Mouse (Mus musculus) embryonic facial prominence, embryonic 12.5 days (tissue): ENCODE results near the gene Gtf3c5. TPM values are rescaled to one million over a fixed set of nuclear protein-coding genes. Genes with fewer than 3 reads are reported as not detected.

Source experiments
- ATAC-seq: fragments of 200-750 bp; cut with Nextera tagmentation; 2 replicates; pipeline ENCODE4 v1.8.0; 2017; ENCODE audit not compliant: insufficient number of reproducible peaks, insufficient read depth, low FRiP score, low TSS enrichment
- H3K27ac ChIP-seq: fragments of 300-500 bp; sonication (generic); 2 replicates; pipeline ENCODE4 v1.5.1; 2016; ENCODE audit warnings: mild to moderate bottlenecking
- H3K27me3 ChIP-seq: fragments of 300-500 bp; sonication (generic); 2 replicates; pipeline ENCODE4 v1.6.1; 2016; ENCODE audit warnings: mild to moderate bottlenecking, moderate library complexity
- H3K36me3 ChIP-seq: fragments of 300-500 bp; sonication (generic); 2 replicates; pipeline ENCODE4 v1.6.1; 2016; ENCODE audit warnings: mild to moderate bottlenecking
- H3K4me1 ChIP-seq: fragments of 300-500 bp; sonication (generic); 2 replicates; pipeline ENCODE4 v1.6.1; 2016
- H3K4me2 ChIP-seq: fragments of 300-500 bp; sonication (generic); replicated peaks from 2 replicates; pipeline ENCODE4 v1.6.1; 2016; ENCODE audit warnings: mild to moderate bottlenecking, moderate library complexity
- H3K4me3 ChIP-seq: fragments of 300-500 bp; sonication (generic); 2 replicates; pipeline ENCODE4 v1.5.1; 2016; ENCODE audit warnings: mild to moderate bottlenecking
- H3K9ac ChIP-seq: fragments of 300-500 bp; sonication (generic); 2 replicates; pipeline ENCODE4 v1.6.1; 2016; ENCODE audit warnings: mild to moderate bottlenecking, moderate library complexity
- H3K9me3 ChIP-seq: fragments of 300-500 bp; sonication (generic); 2 replicates; pipeline ENCODE4 v1.6.1; 2016; ENCODE audit warnings: mild to moderate bottlenecking, moderate library complexity
- WGBS: fragments of 180-500 bp; shearing (Covaris S2); methylation state at CpG from one replicate; pipeline ENCODE4 v1.1.7; 2016; 5-methylcytosine and 5-hydroxymethylcytosine counted together
- polyA plus RNA-seq: library from polyadenylated mRNA; unstranded; fragments of >200 nt; fragmentation: Nextera tagmentation; extraction: Ambion mirVana; gene quantifications from 2 replicates; pipeline ENCODE4 v1.2.1, GENCODE M21; 2016

Gene Gtf3c5
- 52.4 and 53.6 TPM in 2 replicates for polyA plus RNA-seq

DNA sequence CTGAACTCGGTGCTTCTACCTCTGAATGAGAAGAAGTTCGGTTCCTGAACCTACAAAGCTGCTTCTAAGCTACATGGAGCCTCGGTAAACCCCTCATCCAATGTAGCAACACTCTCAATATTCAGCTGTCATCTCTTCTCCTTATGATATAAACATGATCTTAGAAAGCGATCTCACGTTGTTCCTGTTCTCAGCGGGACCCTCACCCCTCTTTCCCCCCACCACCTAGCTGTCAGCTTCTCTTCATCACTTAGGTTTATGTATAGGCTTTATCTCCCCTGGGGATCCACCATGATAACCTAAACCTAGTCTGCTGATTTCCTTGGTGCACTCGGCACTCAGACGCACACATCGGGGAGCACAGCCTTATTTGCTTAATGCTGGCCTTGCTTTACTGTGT lies at the start of gene Gtf3c5:
Gene Gtf3c5 (minus strand): TSS at position 101 of the 400 bp plus-strand sequence.
- H3K36me3 ChIP-seq = peaks cover 22% of the 10 kb centered on the region; the same call in 1 of the 2 replicates
- peak within 1 kb of the TSS; percentile 61 for H3K4me2 ChIP-seq
- WGBS = 76% methylated on average over 9 of the region's 9 CpGs
- peaks cover 7% of the 10 kb centered on the region; the same call in 1 of the 2 replicates for H3K4me1 ChIP-seq
- H3K27ac ChIP-seq = peak within 1 kb of the TSS; percentile 90
- no peaks in the 10 kb centered on the region for H3K9me3 ChIP-seq
- H3K4me3 ChIP-seq = peak within 1 kb of the TSS; percentile 72
- H3K9ac ChIP-seq = peak within 1 kb of the TSS; percentile 69
- ATAC-seq = no peak
- no peaks in the 10 kb centered on the region for H3K27me3 ChIP-seq

DNA sequence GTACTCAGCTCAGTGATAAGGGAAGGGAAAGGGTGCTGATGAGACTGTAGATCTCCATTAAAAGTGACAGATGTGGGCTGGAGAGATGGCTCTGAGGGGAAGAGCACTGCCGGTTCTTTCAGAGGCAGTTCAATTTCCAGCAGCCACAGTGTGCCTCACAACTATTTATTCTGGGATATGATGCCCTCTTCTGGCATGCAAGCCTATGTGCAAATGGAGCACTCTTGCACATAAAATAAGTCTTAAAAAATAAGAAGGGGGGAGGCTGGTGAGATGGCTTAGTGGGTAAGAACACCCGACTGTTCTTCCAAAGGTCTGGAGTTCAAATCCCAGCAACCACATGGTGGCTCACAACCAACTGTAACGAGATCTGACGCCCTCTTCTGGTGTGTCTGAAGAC lies 49.6 kb upstream of the Gtf3c5 start:
- WGBS = 57% methylated on average over 4 of the region's 4 CpGs
- ATAC-seq = no peak

DNA sequence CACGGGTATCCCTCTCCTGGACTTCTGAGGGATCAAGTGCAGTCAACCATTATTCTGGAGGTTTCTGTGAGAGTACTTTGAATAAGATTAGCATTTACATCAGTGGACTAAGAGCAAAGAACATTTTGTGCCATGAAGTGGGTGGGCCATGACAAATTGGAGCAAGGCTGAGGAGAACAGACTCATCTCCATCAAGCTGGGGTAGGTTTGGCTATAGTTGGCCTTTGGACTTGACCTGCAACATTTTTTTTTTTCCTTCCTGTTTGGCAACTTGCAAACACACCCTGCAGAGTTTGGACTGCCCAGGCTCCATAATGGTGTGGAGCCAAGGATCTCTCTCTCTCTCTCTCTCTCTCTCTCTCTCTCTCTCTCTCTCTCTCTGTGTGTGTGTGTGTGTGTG lies 49.1 kb upstream of the Gtf3c5 start:
- no peak overlapping the region for H3K27ac ChIP-seq
- WGBS = 67% methylated on average over 1 of the region's 1 CpGs
- no peaks in the 10 kb centered on the region for H3K9me3 ChIP-seq
- no peak overlapping the region for H3K9ac ChIP-seq
- H3K4me1 ChIP-seq = peaks cover 10% of the 10 kb centered on the region; the same call in 1 of the 2 replicates
- no peaks in the 10 kb centered on the region for H3K36me3 ChIP-seq
- no peaks in the 10 kb centered on the region for H3K27me3 ChIP-seq
- no peak overlapping the region for H3K4me2 ChIP-seq
- no peak for ATAC-seq
- no peak overlapping the region for H3K4me3 ChIP-seq

More for the DNA sequence above, 49.6 kb upstream of the Gtf3c5 start:
- Histone ChIP-seq H3K9ac (no peak overlapping the region), H3K4me3 (no peak overlapping the region), H3K36me3 (no peaks in the 10 kb centered on the region), H3K9me3 (no peaks in the 10 kb centered on the region), H3K27ac (no peak overlapping the region), H3K4me2 (no peak overlapping the region), H3K27me3 (no peaks in the 10 kb centered on the region), H3K4me1 (peaks cover 15% of the 10 kb centered on the region; the same call in 1 of the 2 replicates)

DNA sequence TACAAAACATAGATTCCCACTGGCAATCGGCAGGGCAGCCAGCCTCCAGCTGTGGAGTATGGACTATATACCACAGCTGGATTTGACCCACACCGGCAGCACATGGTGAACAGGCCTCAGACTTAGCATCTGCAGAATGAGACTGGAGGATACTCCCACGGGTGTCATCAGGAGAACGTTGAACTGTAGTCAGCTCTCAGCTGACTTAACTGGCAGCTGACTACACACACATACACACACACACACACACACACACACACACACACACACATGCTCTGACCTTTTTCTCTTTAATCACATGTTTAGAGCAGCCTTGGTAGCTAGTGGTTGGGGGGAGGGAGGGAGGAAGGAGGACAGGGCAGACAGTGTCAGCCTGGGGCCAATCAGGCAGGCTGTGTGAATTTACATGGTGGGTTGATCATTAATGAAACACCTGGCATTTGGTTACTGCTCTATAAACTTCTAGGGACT lies 46.4 kb upstream of the Gtf3c5 start:
- H3K9ac ChIP-seq = no peak overlapping the region
- 47% methylated on average over 4 of the region's 4 CpGs for WGBS

DNA sequence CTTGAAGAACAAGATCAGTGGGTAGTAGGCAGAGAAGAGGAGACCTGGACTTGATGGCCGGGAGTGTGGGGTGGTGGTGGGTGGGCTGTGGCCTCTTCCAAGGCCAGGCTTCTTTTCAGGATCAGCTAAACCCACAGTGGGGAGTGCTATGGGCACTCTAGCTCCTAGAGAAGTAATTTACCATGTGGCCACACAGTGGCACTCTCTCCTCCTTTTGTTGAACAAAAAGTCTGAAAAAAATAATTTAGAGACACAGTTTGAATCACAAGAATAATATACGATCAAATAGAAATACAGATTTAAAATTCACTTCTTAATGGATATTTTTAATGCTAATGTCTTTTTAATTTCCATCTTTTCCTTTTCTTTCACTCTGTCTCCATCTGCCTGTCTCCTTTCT lies 44.5 kb upstream of the Gtf3c5 start:
- Histone ChIP-seq H3K4me1 (peaks cover 4% of the 10 kb centered on the region; the same call in 1 of the 2 replicates), H3K4me2 (no peak overlapping the region), H3K9ac (no peak overlapping the region), H3K27ac (no peak overlapping the region), H3K4me3 (no peak overlapping the region), H3K27me3 (0 out of 2 replicates have a peak, but pooled peaks cover under 1% of the 10 kb centered on the region), H3K9me3 (no peaks in the 10 kb centered on the region), H3K36me3 (no peaks in the 10 kb centered on the region)
- 57% methylated on average over 2 of the region's 2 CpGs for WGBS
- ATAC-seq = no peak

More for the DNA sequence above, 46.4 kb upstream of the Gtf3c5 start:
- no peak for ATAC-seq
- no peaks in the 10 kb centered on the region for H3K9me3 ChIP-seq
- no peaks in the 10 kb centered on the region for H3K27me3 ChIP-seq
- H3K36me3 ChIP-seq = no peaks in the 10 kb centered on the region
- no peak overlapping the region for H3K4me3 ChIP-seq
- no peak overlapping the region for H3K27ac ChIP-seq
- H3K4me1 ChIP-seq = peaks cover 4% of the 10 kb centered on the region; the same call in 1 of the 2 replicates
- H3K4me2 ChIP-seq = no peak overlapping the region

DNA sequence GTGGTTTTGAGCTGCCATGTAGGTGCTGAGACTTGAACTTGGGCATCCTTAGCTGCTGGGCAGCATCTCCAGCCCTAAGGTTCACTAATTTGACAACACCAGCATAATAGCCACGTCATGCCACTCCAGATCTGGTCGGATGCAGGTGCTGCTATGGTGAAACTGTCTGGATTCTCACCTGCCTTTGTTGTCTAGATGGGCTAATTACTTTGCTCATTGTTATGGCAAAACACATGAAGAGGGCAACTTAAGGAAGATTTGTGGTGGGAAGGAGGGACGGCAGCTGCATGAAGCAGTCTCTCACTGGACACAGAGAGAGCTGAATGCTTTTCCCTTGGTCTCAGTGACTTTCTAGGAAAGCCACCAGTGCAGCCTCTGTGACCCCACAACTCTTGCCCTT lies 42.5 kb upstream of the Gtf3c5 start:
- Histone ChIP-seq H3K4me2 (no peak overlapping the region), H3K9me3 (no peaks in the 10 kb centered on the region), H3K9ac (no peak overlapping the region), H3K4me3 (no peak overlapping the region), H3K27ac (no peak overlapping the region), H3K36me3 (no peaks in the 10 kb centered on the region), H3K4me1 (peaks cover 8% of the 10 kb centered on the region; the same call in 1 of the 2 replicates), H3K27me3 (peaks cover 19% of the 10 kb centered on the region)
- no peak for ATAC-seq
- WGBS = 66% methylated on average over 3 of the region's 3 CpGs

DNA sequence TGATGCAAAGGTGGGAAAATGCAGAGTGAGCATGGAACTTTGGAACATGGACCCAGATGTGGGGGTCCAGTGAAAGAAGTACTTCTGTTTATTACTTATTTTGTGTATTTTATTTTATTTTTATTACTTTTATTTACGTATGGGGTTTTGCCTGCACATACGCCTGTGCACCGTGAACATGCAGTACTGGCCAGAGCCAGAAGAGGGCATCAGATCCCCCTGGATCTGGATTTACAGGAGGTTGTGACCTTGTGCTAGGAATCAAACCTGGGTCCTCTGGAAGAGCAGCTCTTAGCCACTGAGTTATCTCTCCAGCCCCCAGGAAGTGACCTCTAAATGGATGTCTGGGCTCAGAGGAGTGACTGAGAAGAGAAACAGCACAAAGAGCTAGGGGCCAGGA lies 41.3 kb upstream of the Gtf3c5 start:
- no peak for ATAC-seq
- no peaks in the 10 kb centered on the region for H3K36me3 ChIP-seq
- no peak overlapping the region for H3K27ac ChIP-seq
- peaks cover 5% of the 10 kb centered on the region; the same call in 1 of the 2 replicates for H3K4me1 ChIP-seq
- no peaks in the 10 kb centered on the region for H3K9me3 ChIP-seq
- H3K4me3 ChIP-seq = no peak overlapping the region
- peaks cover 25% of the 10 kb centered on the region for H3K27me3 ChIP-seq
- WGBS = 87% methylated on average over 3 of the region's 3 CpGs
- H3K4me2 ChIP-seq = no peak overlapping the region
- no peak overlapping the region for H3K9ac ChIP-seq

DNA sequence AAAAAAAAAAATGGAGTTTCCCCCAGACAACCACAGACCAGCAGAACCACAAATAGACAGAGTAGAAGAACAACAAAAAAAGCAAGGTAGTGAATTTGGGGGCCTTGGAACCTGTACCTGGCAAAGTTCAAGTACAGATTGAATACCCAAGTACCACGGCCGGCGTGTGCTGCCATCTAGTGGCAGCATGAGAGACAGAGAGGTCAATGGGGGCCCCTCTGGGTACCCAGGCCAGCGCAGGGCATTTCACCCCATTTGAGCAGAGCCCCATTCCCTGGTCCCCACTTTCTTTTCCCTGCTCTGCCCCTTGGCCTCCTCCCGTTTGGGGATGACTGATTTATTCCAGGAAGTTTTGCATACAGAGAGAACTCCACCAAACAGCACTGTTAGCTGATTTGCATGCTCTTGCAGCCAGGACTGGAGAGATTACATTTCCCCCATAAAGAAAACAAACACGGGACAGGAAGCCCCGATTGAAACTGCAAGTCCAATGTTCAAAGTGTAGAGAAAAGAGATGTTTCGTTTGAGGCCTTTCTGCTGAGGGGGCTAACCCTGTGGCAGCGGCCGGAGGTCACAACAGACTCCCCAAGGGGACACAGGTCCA lies 39.1 kb upstream of the Gtf3c5 start:
- no peak overlapping the region for H3K27ac ChIP-seq
- H3K36me3 ChIP-seq = no peaks in the 10 kb centered on the region
- no peak overlapping the region for H3K4me3 ChIP-seq
- 20% methylated on average over 10 of the region's 10 CpGs for WGBS
- no peak overlapping the region for H3K9ac ChIP-seq
- ATAC-seq = no peak
- no peaks in the 10 kb centered on the region for H3K9me3 ChIP-seq
- no peak overlapping the region for H3K4me2 ChIP-seq
- peaks cover 4% of the 10 kb centered on the region; the same call in 1 of the 2 replicates for H3K4me1 ChIP-seq
- peaks cover 25% of the 10 kb centered on the region for H3K27me3 ChIP-seq

DNA sequence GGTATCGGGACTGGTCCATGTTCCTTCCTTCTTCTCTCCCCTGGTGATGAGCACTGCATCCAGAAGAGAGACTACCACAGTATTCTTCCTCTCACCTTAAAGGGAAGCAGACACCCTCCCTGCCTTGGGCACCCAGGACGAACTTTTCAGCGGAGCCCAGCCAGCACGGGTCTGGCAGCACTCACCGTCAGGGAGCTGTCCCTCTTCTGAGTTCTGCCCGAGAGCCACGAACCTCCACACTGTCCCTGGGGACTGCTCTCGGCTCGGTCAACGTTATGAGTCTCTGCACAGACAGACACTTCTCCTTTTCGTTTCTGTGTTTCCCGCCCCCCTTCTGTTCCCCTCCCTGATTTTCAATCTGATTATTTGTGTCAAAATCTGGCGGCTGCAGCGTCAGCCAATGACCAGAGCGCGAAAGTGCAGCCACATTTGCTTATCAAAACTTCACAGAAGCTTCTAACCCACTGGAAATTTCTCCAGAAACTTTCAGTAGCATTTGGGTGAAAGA lies 38.2 kb upstream of the Gtf3c5 start, which contains the start of gene Gfi1b:
Gene Gfi1b (minus strand): TSS at position 319 of the 508 bp plus-strand sequence.
- Histone ChIP-seq H3K27me3 (peaks cover 25% of the 10 kb centered on the region), H3K4me2 (peak within 1 kb of the TSS; percentile 20; the same call in 1 of the 2 replicates), H3K4me1 (peaks cover 4% of the 10 kb centered on the region; the same call in 1 of the 2 replicates), H3K27ac (no peak within 1 kb of the TSS), H3K9ac (no peak within 1 kb of the TSS), H3K9me3 (no peaks in the 10 kb centered on the region), H3K36me3 (no peaks in the 10 kb centered on the region), H3K4me3 (no peak within 1 kb of the TSS)
- 6% methylated on average over 16 of the region's 16 CpGs for WGBS
- no peak for ATAC-seq

DNA sequence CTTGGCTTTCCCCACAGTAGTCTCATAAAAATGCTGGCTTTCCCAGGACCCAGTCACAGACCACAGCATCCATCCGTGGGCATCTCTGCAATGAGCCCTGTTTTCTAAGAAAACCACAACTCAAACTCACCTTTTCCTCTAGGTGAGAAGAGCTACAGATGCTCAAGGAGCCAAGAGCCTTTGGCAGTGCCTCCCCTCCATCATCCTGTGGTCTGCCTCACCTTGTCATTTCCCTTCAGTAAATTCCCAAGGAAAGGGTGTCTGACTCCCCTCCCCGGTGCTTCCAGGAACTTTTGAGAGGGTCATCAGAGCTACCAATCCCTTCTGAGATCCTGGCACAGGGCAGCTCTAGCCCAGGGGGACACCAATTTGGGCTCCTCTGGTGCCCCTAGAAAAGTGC lies 37.6 kb upstream of the Gtf3c5 start:
- H3K27me3 ChIP-seq = peaks cover 25% of the 10 kb centered on the region
- H3K4me1 ChIP-seq = peaks cover 4% of the 10 kb centered on the region; the same call in 1 of the 2 replicates
- ATAC-seq = no peak
- H3K27ac ChIP-seq = no peak overlapping the region
- H3K4me2 ChIP-seq = no peak overlapping the region
- no peaks in the 10 kb centered on the region for H3K36me3 ChIP-seq
- H3K4me3 ChIP-seq = no peak overlapping the region
- WGBS = 26% methylated on average over 2 of the region's 2 CpGs
- H3K9ac ChIP-seq = no peak overlapping the region
- H3K9me3 ChIP-seq = no peaks in the 10 kb centered on the region

DNA sequence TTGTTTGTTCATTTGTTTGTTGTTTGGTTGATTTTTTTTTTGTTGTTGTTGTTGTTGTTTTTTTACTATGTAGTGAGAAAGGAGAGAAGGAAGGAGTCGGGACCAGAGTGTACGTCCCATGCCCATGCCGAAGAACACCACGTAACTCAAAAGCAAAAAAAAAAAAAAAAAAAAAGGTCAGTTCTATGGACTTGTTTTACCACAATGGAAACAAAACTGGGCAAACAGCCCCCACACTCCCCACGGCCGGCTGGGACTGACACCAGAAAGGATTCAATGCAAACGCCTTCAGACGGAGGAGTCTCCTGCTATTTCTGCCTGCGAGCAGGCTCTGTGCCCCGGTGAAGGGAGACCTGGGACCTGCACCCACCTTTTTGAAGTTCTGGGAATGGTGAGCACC lies 37.0 kb upstream of the Gtf3c5 start:
- Histone ChIP-seq H3K4me2 (no peak overlapping the region), H3K27me3 (peaks cover 25% of the 10 kb centered on the region), H3K27ac (no peak overlapping the region), H3K36me3 (no peaks in the 10 kb centered on the region), H3K4me1 (peaks cover 4% of the 10 kb centered on the region; the same call in 1 of the 2 replicates), H3K9ac (no peak overlapping the region), H3K9me3 (no peaks in the 10 kb centered on the region), H3K4me3 (no peak overlapping the region)
- WGBS = 65% methylated on average over 10 of the region's 10 CpGs
- ATAC-seq = no peak

DNA sequence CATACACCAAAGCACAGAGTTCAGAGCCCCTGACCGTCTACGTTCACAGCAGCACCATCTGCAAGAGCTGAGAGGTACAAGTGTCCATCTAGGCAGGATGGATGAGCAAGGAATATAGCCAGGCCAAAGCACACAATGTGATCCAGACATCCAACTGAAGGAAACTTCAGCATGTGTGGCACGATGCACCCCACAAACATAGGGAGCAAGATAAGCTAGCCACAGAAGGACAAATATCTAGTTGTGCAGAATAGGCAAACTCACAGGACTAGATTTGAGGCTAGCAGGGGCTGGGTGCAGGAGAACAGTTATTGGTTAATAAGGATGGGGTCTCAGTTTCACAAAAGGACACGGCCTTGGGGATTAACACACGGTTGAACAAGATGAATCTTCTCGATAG lies 35.8 kb upstream of the Gtf3c5 start:
- WGBS = 83% methylated on average over 6 of the region's 6 CpGs
- peaks cover 25% of the 10 kb centered on the region for H3K27me3 ChIP-seq

More for the DNA sequence above, 35.8 kb upstream of the Gtf3c5 start:
- Histone ChIP-seq H3K27ac (no peak overlapping the region), H3K9me3 (no peaks in the 10 kb centered on the region), H3K4me3 (no peak overlapping the region), H3K9ac (no peak overlapping the region), H3K36me3 (no peaks in the 10 kb centered on the region), H3K4me1 (peaks cover 4% of the 10 kb centered on the region; the same call in 1 of the 2 replicates), H3K4me2 (no peak overlapping the region)
- ATAC-seq = no peak
